Mouse (Mus musculus) lung, embryonic 15.5 days (tissue): Measurements from ENCODE around the gene Creb5. TPM values are rescaled to one million over a fixed set of nuclear protein-coding genes. Genes with fewer than 3 reads are reported as not detected.

ENCODE experiments used
- ATAC-seq: fragments of 200-750 bp; cut with Nextera tagmentation; 2 replicates; pipeline ENCODE4 v1.8.0; 2017; ENCODE audit warnings: moderate number of reproducible peaks, borderline replicate concordance; ENCODE audit not compliant: low FRiP score, low TSS enrichment; ENCODE audit errors: extremely low read depth
- H3K27ac ChIP-seq: fragments of 300-500 bp; sonication (generic); 2 replicates; pipeline ENCODE4 v1.5.1; 2015; ENCODE audit warnings: moderate library complexity, mild to moderate bottlenecking, inconsistent platforms
- H3K27me3 ChIP-seq: fragments of 300-500 bp; sonication (generic); 2 replicates; pipeline ENCODE4 v1.6.1; 2015; ENCODE audit warnings: inconsistent platforms
- H3K36me3 ChIP-seq: fragments of 300-500 bp; sonication (generic); 2 replicates; pipeline ENCODE4 v1.6.1; 2015; ENCODE audit warnings: inconsistent platforms
- H3K4me1 ChIP-seq: fragments of 300-500 bp; sonication (generic); 2 replicates; pipeline ENCODE4 v1.6.1; 2015; ENCODE audit warnings: inconsistent platforms
- H3K4me2 ChIP-seq: fragments of 300-500 bp; sonication (generic); 2 replicates; pipeline ENCODE4 v1.6.1; 2015; ENCODE audit warnings: inconsistent platforms, mild to moderate bottlenecking, moderate library complexity
- H3K4me3 ChIP-seq: fragments of 300-500 bp; sonication (generic); 2 replicates; pipeline ENCODE4 v1.5.1; 2015; ENCODE audit warnings: mild to moderate bottlenecking, inconsistent platforms
- H3K9ac ChIP-seq: fragments of 300-500 bp; sonication (generic); 2 replicates; pipeline ENCODE4 v1.6.1; 2015; ENCODE audit warnings: inconsistent platforms
- H3K9me3 ChIP-seq: fragments of 300-500 bp; sonication (generic); 2 replicates; pipeline ENCODE4 v1.6.1; 2016; ENCODE audit warnings: inconsistent platforms
- WGBS: fragments of 180-500 bp; shearing (Covaris S2); methylation state at CpG from one replicate; pipeline ENCODE4 v1.1.7; 2015; 5-methylcytosine and 5-hydroxymethylcytosine counted together
- polyA plus RNA-seq: library from polyadenylated mRNA; unstranded; fragments of >200 nt; fragmentation: Nextera tagmentation; extraction: Ambion mirVana; gene quantifications from 2 replicates; pipeline ENCODE4 v1.2.1, GENCODE M21; 2015

Gene Creb5
- polyA plus RNA-seq, 1 experiment from 2014 or later = 5.8 TPM

- Histone ChIP-seq H3K4me3 (no peak overlapping the region), H3K27ac (no peak overlapping the region), H3K27me3 (no peaks in the 10 kb centered on the region), H3K4me1 (peaks cover 11% of the 10 kb centered on the region), H3K36me3 (no peaks in the 10 kb centered on the region), H3K9ac (no peak overlapping the region), H3K4me2 (no peak overlapping the region), H3K9me3 (no peaks in the 10 kb centered on the region)
- ATAC-seq = no peak
- WGBS = 46% methylated on average over 9 of the region's 9 CpGs
Observed at GRCm38 (mm10) chr6:53615440-53616211, 328.6 kb downstream of the Creb5 start.

GRCm38 (mm10) chr6:53618164-53618563, 331.1 kb downstream of the Creb5 start:
- peaks cover 11% of the 10 kb centered on the region for H3K4me1 ChIP-seq
- no peak overlapping the region for H3K4me3 ChIP-seq
- H3K36me3 ChIP-seq = no peaks in the 10 kb centered on the region
- ATAC-seq = no peak
- 66% methylated on average over 8 of the region's 8 CpGs for WGBS
- H3K9ac ChIP-seq = no peak overlapping the region
- no peaks in the 10 kb centered on the region for H3K27me3 ChIP-seq
- H3K4me2 ChIP-seq = no peak overlapping the region
- no peak overlapping the region for H3K27ac ChIP-seq
- no peaks in the 10 kb centered on the region for H3K9me3 ChIP-seq

GRCm38 (mm10) chr6:53619676-53620075, 332.6 kb downstream of the Creb5 start:
- Histone ChIP-seq H3K4me2 (no peak overlapping the region), H3K4me1 (peaks cover 11% of the 10 kb centered on the region), H3K27ac (no peak overlapping the region), H3K36me3 (no peaks in the 10 kb centered on the region), H3K9ac (no peak overlapping the region), H3K4me3 (no peak overlapping the region), H3K27me3 (no peaks in the 10 kb centered on the region), H3K9me3 (no peaks in the 10 kb centered on the region)
- 35% methylated on average over 1 of the region's 1 CpGs for WGBS
- ATAC-seq = no peak

- 76% methylated on average over 5 of the region's 5 CpGs for WGBS
- Histone ChIP-seq H3K4me2 (no peak overlapping the region), H3K9ac (no peak overlapping the region), H3K9me3 (no peaks in the 10 kb centered on the region), H3K4me3 (no peak overlapping the region), H3K4me1 (no peaks in the 10 kb centered on the region; the same call in 1 of the 2 replicates), H3K27ac (no peak overlapping the region), H3K36me3 (no peaks in the 10 kb centered on the region), H3K27me3 (no peaks in the 10 kb centered on the region)
- ATAC-seq = no peak
Observed at GRCm38 (mm10) chr6:53621295-53621694, 334.2 kb downstream of the Creb5 start.

GRCm38 (mm10) chr6:53624455-53625276, 337.6 kb downstream of the Creb5 start:
- H3K27ac ChIP-seq = no peak overlapping the region
- H3K9ac ChIP-seq = no peak overlapping the region
- H3K4me2 ChIP-seq = no peak overlapping the region
- H3K4me1 ChIP-seq = no peaks in the 10 kb centered on the region
- ATAC-seq = no peak
- H3K36me3 ChIP-seq = no peaks in the 10 kb centered on the region
- H3K4me3 ChIP-seq = no peak overlapping the region
- WGBS = 70% methylated on average over 15 of the region's 15 CpGs
- no peaks in the 10 kb centered on the region for H3K27me3 ChIP-seq
- no peaks in the 10 kb centered on the region for H3K9me3 ChIP-seq

GRCm38 (mm10) chr6:53626044-53626443, 339.0 kb downstream of the Creb5 start:
- no peak for ATAC-seq
- Histone ChIP-seq H3K4me1 (no peaks in the 10 kb centered on the region), H3K9ac (no peak overlapping the region), H3K36me3 (no peaks in the 10 kb centered on the region), H3K27ac (no peak overlapping the region), H3K4me3 (no peak overlapping the region), H3K4me2 (no peak overlapping the region), H3K27me3 (no peaks in the 10 kb centered on the region), H3K9me3 (no peaks in the 10 kb centered on the region)
- WGBS = 83% methylated on average over 5 of the region's 5 CpGs

- no peaks in the 10 kb centered on the region for H3K36me3 ChIP-seq
- no peak for ATAC-seq
Observed at GRCm38 (mm10) chr6:53628714-53629113, 341.6 kb downstream of the Creb5 start.

GRCm38 (mm10) chr6:53635453-53635852, 348.4 kb downstream of the Creb5 start:
- WGBS = 79% methylated on average over 7 of the region's 7 CpGs
- no peak for ATAC-seq
- Histone ChIP-seq H3K9ac (no peak overlapping the region), H3K4me2 (no peak overlapping the region), H3K27ac (no peak overlapping the region), H3K4me1 (no peaks in the 10 kb centered on the region), H3K4me3 (no peak overlapping the region), H3K9me3 (no peaks in the 10 kb centered on the region), H3K36me3 (no peaks in the 10 kb centered on the region), H3K27me3 (no peaks in the 10 kb centered on the region)

More at GRCm38 (mm10) chr6:53628714-53629113, 341.6 kb downstream of the Creb5 start:
- H3K4me2 ChIP-seq = no peak overlapping the region
- no peak overlapping the region for H3K27ac ChIP-seq
- no peaks in the 10 kb centered on the region for H3K4me1 ChIP-seq
- H3K4me3 ChIP-seq = no peak overlapping the region
- no peak overlapping the region for H3K9ac ChIP-seq
- H3K9me3 ChIP-seq = no peaks in the 10 kb centered on the region
- no peaks in the 10 kb centered on the region for H3K27me3 ChIP-seq

GRCm38 (mm10) chr6:53637356-53638351, 350.6 kb downstream of the Creb5 start:
- Histone ChIP-seq H3K36me3 (no peaks in the 10 kb centered on the region), H3K9me3 (no peaks in the 10 kb centered on the region), H3K27ac (no peak overlapping the region), H3K4me2 (no peak overlapping the region), H3K9ac (no peak overlapping the region), H3K4me3 (no peak overlapping the region), H3K27me3 (no peaks in the 10 kb centered on the region), H3K4me1 (0 out of 2 replicates have a peak, but pooled peaks cover 3% of the 10 kb centered on the region)
- no peak for ATAC-seq
- 70% methylated on average over 13 of the region's 13 CpGs for WGBS

GRCm38 (mm10) chr6:53641633-53642605, 354.8 kb downstream of the Creb5 start:
- Histone ChIP-seq H3K9me3 (no peaks in the 10 kb centered on the region), H3K4me1 (0 out of 2 replicates have a peak, but pooled peaks cover 6% of the 10 kb centered on the region), H3K9ac (no peak overlapping the region), H3K27ac (no peak overlapping the region), H3K4me3 (no peak overlapping the region), H3K27me3 (no peaks in the 10 kb centered on the region), H3K4me2 (no peak overlapping the region), H3K36me3 (no peaks in the 10 kb centered on the region)
- WGBS = 84% methylated on average over 30 of the region's 30 CpGs
- no peak for ATAC-seq
